Mouse (Mus musculus) regulatory T cell (primary cell): Measurements from ENCODE around the gene Cfap99.

Experiments
- in situ Hi-C: fragments of 300-600 bp; cut with MboI, MseI; formaldehyde crosslinking; loops from one replicate; pipeline ENCODE4 v1.15.1; 2025; ENCODE audit warnings: high pct_unique_total_duplicates

Cfap99 gene

GRCm38 (mm10) chr5:34276191-34276590 lies 12.2 kb upstream of the Cfap99 start:
- in situ Hi-C loops, result no loop called here

GRCm38 (mm10) chr5:34276746-34277145 lies 11.7 kb upstream of the Cfap99 start:
- in situ Hi-C loops, result no loop called here

- in situ Hi-C loops, result no loop called here
Measured at GRCm38 (mm10) chr5:34278058-34278457, 10.3 kb upstream of the Cfap99 start.

- in situ Hi-C loops, result no loop called here
Measured at GRCm38 (mm10) chr5:34279214-34279613, 9.2 kb upstream of the Cfap99 start.

- in situ Hi-C loops, result no loop called here
Measured at GRCm38 (mm10) chr5:34280976-34281375, 7.4 kb upstream of the Cfap99 start.

GRCm38 (mm10) chr5:34283355-34283754 lies 5.0 kb upstream of the Cfap99 start:
- in situ Hi-C loops, result no loop called here

GRCm38 (mm10) chr5:34284156-34284750 lies 4.1 kb upstream of the Cfap99 start:
- in situ Hi-C loops, result no loop called here

GRCm38 (mm10) chr5:34285285-34285684 lies 3.1 kb upstream of the Cfap99 start:
- in situ Hi-C loops, result no loop called here

GRCm38 (mm10) chr5:34286516-34286915 lies 1.9 kb upstream of the Cfap99 start:
- in situ Hi-C loops, result no loop called here

- in situ Hi-C loops, result no loop called here
Measured at GRCm38 (mm10) chr5:34287001-34287837, 1.2 kb upstream of the Cfap99 start.

- in situ Hi-C loops, result no loop called here
Measured at GRCm38 (mm10) chr5:34287838-34288145, 608 bp upstream of the Cfap99 start.

- in situ Hi-C loops, result no loop called here
Measured at GRCm38 (mm10) chr5:34289286-34289685, 886 bp downstream of the Cfap99 start.

GRCm38 (mm10) chr5:34293363-34293762 lies 5.0 kb downstream of the Cfap99 start:
- in situ Hi-C loops, result no loop called here

- in situ Hi-C loops, result no loop called here
Measured at GRCm38 (mm10) chr5:34294696-34295095, 6.3 kb downstream of the Cfap99 start.

- in situ Hi-C loops, result no loop called here
Measured at GRCm38 (mm10) chr5:34295141-34295540, 6.7 kb downstream of the Cfap99 start.

GRCm38 (mm10) chr5:34298061-34298460 lies 9.7 kb downstream of the Cfap99 start:
- in situ Hi-C loops, result no loop called here

GRCm38 (mm10) chr5:34298937-34299535 lies 10.6 kb downstream of the Cfap99 start:
- in situ Hi-C loops, result no loop called here

GRCm38 (mm10) chr5:34302377-34302776 lies 14.0 kb downstream of the Cfap99 start:
- in situ Hi-C loops, result no loop called here

GRCm38 (mm10) chr5:34309016-34309415 lies 20.6 kb downstream of the Cfap99 start:
- in situ Hi-C loops, result no loop called here

GRCm38 (mm10) chr5:34319491-34320034 lies 31.2 kb downstream of the Cfap99 start:
- in situ Hi-C loops, result loop anchor here (5.0 kb wide), 1 partner anchor 722 kb away; no protein-coding TSS in a partner anchor

GRCm38 (mm10) chr5:34321236-34321635 lies 32.8 kb downstream of the Cfap99 start:
- in situ Hi-C loops, result no loop called here

GRCm38 (mm10) chr5:34325286-34325685 lies 36.9 kb downstream of the Cfap99 start:
- in situ Hi-C loops, result no loop called here
